Mouse (Mus musculus): Measurements from ENCODE around the gene Eef2. TPM values are rescaled to one million over a fixed set of nuclear protein-coding genes. Genes with fewer than 3 reads are reported as not detected.
A peak's percentile ranks its signal among the peaks of the same experiment; 100 is the strongest.

Gene Eef2
- polyA plus RNA-seq, 1 experiment from 2014 or later, result 465 TPM

DNA sequence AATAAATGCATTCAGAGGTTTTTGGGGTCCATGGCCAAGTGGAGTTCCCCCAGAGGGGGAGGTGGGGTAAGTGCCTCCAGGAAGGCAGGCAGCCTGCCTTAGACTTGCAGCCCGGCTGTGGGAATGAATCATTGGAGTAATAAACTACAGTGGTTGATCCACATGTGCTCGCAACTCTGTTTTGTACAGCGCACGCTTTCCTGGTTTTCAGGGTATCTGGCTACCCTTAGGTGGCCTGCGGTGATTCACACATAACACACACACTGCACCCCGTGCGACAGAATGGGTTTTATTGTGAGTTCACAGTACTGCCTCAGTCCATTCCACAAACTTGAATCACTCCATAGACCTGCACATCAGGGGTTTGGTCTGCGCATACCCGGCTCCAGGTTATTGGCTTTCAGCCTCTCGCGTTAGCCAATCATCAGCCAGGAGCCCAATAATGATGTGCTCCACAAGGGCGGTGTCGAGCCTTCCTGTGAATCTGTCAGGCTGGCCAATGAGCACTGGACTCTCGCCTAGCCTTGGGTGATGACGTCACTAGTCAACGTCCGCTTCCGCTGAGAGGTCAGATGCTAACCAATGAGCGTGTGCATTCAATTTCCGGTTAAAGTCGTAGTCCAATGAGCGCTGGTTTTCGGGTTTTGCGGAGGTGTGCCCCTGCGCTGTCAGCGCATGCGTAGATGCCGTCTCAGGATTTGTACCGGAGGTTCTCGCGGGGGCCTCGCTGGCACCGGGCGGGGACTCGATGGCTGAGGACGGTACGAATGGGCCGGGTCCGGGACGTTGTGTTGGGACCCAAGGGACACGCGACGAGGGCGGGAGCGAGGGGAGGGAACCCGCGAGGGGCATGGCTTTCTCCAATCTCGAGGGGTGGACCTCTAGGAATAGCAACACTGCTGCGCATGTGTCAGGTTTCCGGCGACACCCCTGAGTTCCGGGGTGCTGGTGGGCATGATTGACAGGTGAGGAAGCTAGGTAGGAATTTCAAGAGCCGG is 6.2 kb downstream of the Eef2 start, which contains the start of gene Dapk3:
Gene Dapk3 (plus strand): TSS at position 670 of the 998 bp plus-strand sequence.
- Histone ChIP-seq H3K4me3 (ENCODE audit: low read length) (peak within 1 kb of the TSS; percentile 68), H3K9ac (ENCODE audit: low read depth, low read length) (peak within 1 kb of the TSS; percentile 72), H3K27ac (ENCODE audit: low read depth, low read length) (peak within 1 kb of the TSS; percentile 66), H3K4me2 (replicated peaks; ENCODE audit: low read depth, low read length) (peak within 1 kb of the TSS; percentile 56), H3K9me3 (ENCODE audit: control insufficient read depth, low read length) (no peaks in the 10 kb centered on the region), H3K4me1 (ENCODE audit: control insufficient read depth, insufficient read depth, low read length) (peaks cover 22% of the 10 kb centered on the region; the same call in 1 of the 2 replicates), H3K36me3 (ENCODE audit: control insufficient read depth, insufficient read depth, low read length) (peaks cover 67% of the 10 kb centered on the region), H3K27me3 (ENCODE audit: control insufficient read depth, insufficient read depth, low read length) (no peaks in the 10 kb centered on the region)
- ATAC-seq (ENCODE audit: low FRiP score, low TSS enrichment), result peak; percentile 93
- 5% methylated on average over 53 of the region's 53 CpGs for WGBS

DNA sequence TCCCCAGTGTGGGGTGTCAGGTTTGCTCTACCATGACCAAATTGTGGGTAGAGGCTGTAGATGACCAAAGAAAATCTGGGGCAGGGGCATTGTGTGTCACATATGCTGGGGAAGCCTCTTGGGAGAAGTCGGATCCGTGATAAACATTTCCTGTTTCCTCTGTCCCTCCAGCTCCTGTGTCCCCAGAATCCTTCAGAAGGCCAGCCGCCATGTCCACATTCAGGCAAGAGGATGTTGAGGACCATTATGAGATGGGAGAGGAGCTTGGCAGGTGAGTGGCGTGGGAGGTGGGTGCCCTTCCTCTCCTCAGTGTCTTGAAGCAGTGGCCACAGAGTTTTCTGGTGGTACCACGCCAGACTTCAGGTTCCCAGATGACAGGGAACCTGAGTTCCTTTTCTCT is 7.4 kb downstream of the Eef2 start, which contains the start of gene 4930442H23Rik:
Gene 4930442H23Rik (minus strand): TSS at position 45 of the 400 bp plus-strand sequence.
- peak within 1 kb of the TSS; percentile 56 for H3K4me2 ChIP-seq (replicated peaks; ENCODE audit: low read depth, low read length)
- peak within 1 kb of the TSS; percentile 72 for H3K9ac ChIP-seq (ENCODE audit: low read depth, low read length)
- H3K36me3 ChIP-seq (ENCODE audit: control insufficient read depth, insufficient read depth, low read length), result peaks cover 58% of the 10 kb centered on the region
- H3K4me3 ChIP-seq (ENCODE audit: low read length), result peak within 1 kb of the TSS; percentile 68
- H3K27me3 ChIP-seq (ENCODE audit: control insufficient read depth, insufficient read depth, low read length), result no peaks in the 10 kb centered on the region
- 86% methylated on average over 5 of the region's 5 CpGs for WGBS
- peaks cover 15% of the 10 kb centered on the region; the same call in 1 of the 2 replicates for H3K4me1 ChIP-seq (ENCODE audit: control insufficient read depth, insufficient read depth, low read length)
- no peaks in the 10 kb centered on the region for H3K9me3 ChIP-seq (ENCODE audit: control insufficient read depth, low read length)
- H3K27ac ChIP-seq (ENCODE audit: low read depth, low read length), result peak within 1 kb of the TSS; percentile 66
- no peak for ATAC-seq (ENCODE audit: low FRiP score, low TSS enrichment)

DNA sequence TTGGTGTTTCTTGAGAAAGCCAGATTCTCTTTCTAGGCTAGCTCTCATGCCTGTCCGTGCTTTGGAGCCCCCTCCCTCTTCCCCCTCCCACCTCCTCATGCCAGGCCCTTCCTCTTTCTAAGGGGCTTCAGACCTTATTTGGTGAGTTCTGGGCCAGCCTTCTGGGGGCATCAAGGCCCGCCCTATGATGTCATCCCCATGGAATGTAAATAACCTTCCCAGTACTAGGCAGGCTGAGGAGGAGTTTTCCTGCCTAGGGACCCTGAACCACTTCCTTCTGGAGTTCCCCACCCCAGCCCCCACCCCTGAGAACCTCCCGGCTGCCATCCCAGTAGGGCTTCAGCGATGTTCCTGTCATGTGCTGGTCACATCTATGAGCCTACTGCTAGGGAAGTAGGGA is 8.3 kb downstream of the Eef2 start:
- H3K4me1 ChIP-seq (ENCODE audit: control insufficient read depth, insufficient read depth, low read length), result peaks cover 11% of the 10 kb centered on the region; the same call in 1 of the 2 replicates
- no peak for ATAC-seq (ENCODE audit: low FRiP score, low TSS enrichment)
- no peaks in the 10 kb centered on the region for H3K9me3 ChIP-seq (ENCODE audit: control insufficient read depth, low read length)
- no peaks in the 10 kb centered on the region for H3K27me3 ChIP-seq (ENCODE audit: control insufficient read depth, insufficient read depth, low read length)
- H3K36me3 ChIP-seq (ENCODE audit: control insufficient read depth, insufficient read depth, low read length), result peaks cover 51% of the 10 kb centered on the region
- no peak overlapping the region for H3K9ac ChIP-seq (ENCODE audit: low read depth, low read length)
- 46% methylated on average over 4 of the region's 4 CpGs for WGBS
- no peak overlapping the region for H3K4me2 ChIP-seq (replicated peaks; ENCODE audit: low read depth, low read length)
- H3K4me3 ChIP-seq (ENCODE audit: low read length), result no peak overlapping the region
- peak overlapping the region; percentile 10; the same call in 1 of the 2 replicates for H3K27ac ChIP-seq (ENCODE audit: low read depth, low read length)

DNA sequence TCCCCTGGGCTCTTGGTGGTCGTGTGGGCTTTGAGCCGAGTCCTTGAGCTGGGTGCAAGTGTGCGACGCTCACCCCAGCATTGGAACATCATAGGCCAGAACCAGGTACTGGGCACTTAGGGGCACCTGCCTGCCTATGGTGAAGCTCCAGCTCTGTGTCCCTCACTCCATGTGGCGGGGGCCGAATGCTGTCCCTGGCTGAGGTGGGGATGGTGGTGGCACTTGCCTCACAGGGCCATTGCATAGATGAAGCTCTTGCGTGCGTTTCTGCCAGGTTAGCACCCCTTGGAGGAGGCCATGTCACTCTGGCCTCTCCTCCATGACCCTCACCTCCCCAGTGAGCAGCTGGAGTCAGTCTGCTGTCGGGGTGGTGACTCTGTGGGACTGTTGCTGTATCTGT is 10.7 kb downstream of the Eef2 start:
- peaks cover 14% of the 10 kb centered on the region for H3K4me1 ChIP-seq (ENCODE audit: control insufficient read depth, insufficient read depth, low read length)
- ATAC-seq (ENCODE audit: low FRiP score, low TSS enrichment), result no peak
- H3K36me3 ChIP-seq (ENCODE audit: control insufficient read depth, insufficient read depth, low read length), result peaks cover 38% of the 10 kb centered on the region
- no peaks in the 10 kb centered on the region for H3K27me3 ChIP-seq (ENCODE audit: control insufficient read depth, insufficient read depth, low read length)
- no peak overlapping the region for H3K4me2 ChIP-seq (replicated peaks; ENCODE audit: low read depth, low read length)
- WGBS, result 93% methylated on average over 9 of the region's 9 CpGs
- H3K9ac ChIP-seq (ENCODE audit: low read depth, low read length), result no peak overlapping the region
- no peak overlapping the region for H3K4me3 ChIP-seq (ENCODE audit: low read length)
- H3K27ac ChIP-seq (ENCODE audit: low read depth, low read length), result no peak overlapping the region
- no peaks in the 10 kb centered on the region for H3K9me3 ChIP-seq (ENCODE audit: control insufficient read depth, low read length)

- no peak overlapping the region for H3K27ac ChIP-seq (ENCODE audit: low read depth, low read length)
- no peak overlapping the region for H3K4me3 ChIP-seq (ENCODE audit: low read length)
- WGBS, result 84% methylated on average over 26 of the region's 26 CpGs
- H3K9ac ChIP-seq (ENCODE audit: low read depth, low read length), result no peak overlapping the region
- peaks cover 16% of the 10 kb centered on the region; the same call in 1 of the 2 replicates for H3K27me3 ChIP-seq (ENCODE audit: control insufficient read depth, insufficient read depth, low read length)
- H3K36me3 ChIP-seq (ENCODE audit: control insufficient read depth, insufficient read depth, low read length), result peaks cover 32% of the 10 kb centered on the region; the same call in 1 of the 2 replicates
- peaks cover 15% of the 10 kb centered on the region for H3K4me1 ChIP-seq (ENCODE audit: control insufficient read depth, insufficient read depth, low read length)
- no peak for ATAC-seq (ENCODE audit: low FRiP score, low TSS enrichment)
- no peaks in the 10 kb centered on the region for H3K9me3 ChIP-seq (ENCODE audit: control insufficient read depth, low read length)
- no peak overlapping the region for H3K4me2 ChIP-seq (replicated peaks; ENCODE audit: low read depth, low read length)
These were observed 13.4 kb downstream of the Eef2 start for GRCm38 (mm10) chr10:81189821-81190220.

- Histone ChIP-seq H3K27ac (ENCODE audit: low read depth, low read length) (no peak overlapping the region), H3K4me3 (ENCODE audit: low read length) (no peak overlapping the region), H3K4me1 (ENCODE audit: control insufficient read depth, insufficient read depth, low read length) (peaks cover 12% of the 10 kb centered on the region), H3K36me3 (ENCODE audit: control insufficient read depth, insufficient read depth, low read length) (peaks cover 27% of the 10 kb centered on the region; the same call in 1 of the 2 replicates), H3K27me3 (ENCODE audit: control insufficient read depth, insufficient read depth, low read length) (peaks cover 22% of the 10 kb centered on the region), H3K4me2 (replicated peaks; ENCODE audit: low read depth, low read length) (no peak overlapping the region), H3K9me3 (ENCODE audit: control insufficient read depth, low read length) (no peaks in the 10 kb centered on the region), H3K9ac (ENCODE audit: low read depth, low read length) (no peak overlapping the region)
- ATAC-seq (ENCODE audit: low FRiP score, low TSS enrichment), result no peak
- 75% methylated on average over 31 of the region's 31 CpGs for WGBS
These were observed 13.9 kb downstream of the Eef2 start for GRCm38 (mm10) chr10:81190236-81190911.

DNA sequence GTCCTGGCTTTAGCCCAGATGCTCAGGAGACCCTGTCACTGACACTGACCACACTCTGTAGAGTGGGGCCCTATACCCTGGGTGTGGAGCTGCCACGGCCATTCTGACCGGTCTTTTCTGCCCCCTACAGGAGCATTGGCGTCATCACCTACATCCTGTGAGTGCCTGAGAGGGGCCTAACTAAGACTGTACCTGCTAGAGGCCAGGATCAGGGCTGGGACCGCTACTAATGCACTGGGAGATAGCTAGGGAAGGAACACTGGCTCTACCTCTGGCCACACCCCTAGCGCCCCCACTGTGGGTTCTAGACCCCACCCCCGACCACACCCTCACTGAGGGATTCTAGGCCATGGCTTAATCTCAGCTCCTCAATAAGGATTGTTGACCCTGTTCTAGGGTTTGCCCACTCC is 14.5 kb downstream of the Eef2 start:
- 72% methylated on average over 6 of the region's 6 CpGs for WGBS
- Histone ChIP-seq H3K4me2 (replicated peaks; ENCODE audit: low read depth, low read length) (no peak overlapping the region), H3K4me3 (ENCODE audit: low read length) (no peak overlapping the region), H3K4me1 (ENCODE audit: control insufficient read depth, insufficient read depth, low read length) (peaks cover 12% of the 10 kb centered on the region), H3K36me3 (ENCODE audit: control insufficient read depth, insufficient read depth, low read length) (peaks cover 23% of the 10 kb centered on the region; the same call in 1 of the 2 replicates), H3K27ac (ENCODE audit: low read depth, low read length) (no peak overlapping the region), H3K9ac (ENCODE audit: low read depth, low read length) (no peak overlapping the region), H3K27me3 (ENCODE audit: control insufficient read depth, insufficient read depth, low read length) (peaks cover 27% of the 10 kb centered on the region), H3K9me3 (ENCODE audit: control insufficient read depth, low read length) (no peaks in the 10 kb centered on the region)
- 0 out of 2 replicates have a peak, but pooled peaks have one; percentile 7 for ATAC-seq (ENCODE audit: low FRiP score, low TSS enrichment)

- Histone ChIP-seq H3K36me3 (ENCODE audit: control insufficient read depth, insufficient read depth, low read length) (peaks cover 23% of the 10 kb centered on the region; the same call in 1 of the 2 replicates), H3K9me3 (ENCODE audit: control insufficient read depth, low read length) (no peaks in the 10 kb centered on the region), H3K27me3 (ENCODE audit: control insufficient read depth, insufficient read depth, low read length) (peaks cover 29% of the 10 kb centered on the region), H3K9ac (ENCODE audit: low read depth, low read length) (no peak overlapping the region), H3K4me2 (replicated peaks; ENCODE audit: low read depth, low read length) (peak overlapping the region; percentile 91; the same call in 1 of the 2 replicates), H3K4me1 (ENCODE audit: control insufficient read depth, insufficient read depth, low read length) (peaks cover 12% of the 10 kb centered on the region), H3K27ac (ENCODE audit: low read depth, low read length) (no peak overlapping the region; the same call in 1 of the 2 replicates), H3K4me3 (ENCODE audit: low read length) (no peak overlapping the region)
- WGBS, result 84% methylated on average over 18 of the region's 18 CpGs
- ATAC-seq (ENCODE audit: low FRiP score, low TSS enrichment), result no peak
These were observed 15.0 kb downstream of the Eef2 start for GRCm38 (mm10) chr10:81191342-81191982.

Data from kidney, embryonic 14.5 days (tissue).